Mouse (Mus musculus) cerebellum, adult 11 months (tissue): ENCODE measurements around the gene Rab4b.

Experiments
- DNase-seq: peaks from one replicate; pipeline ENCODE4 v3.0.0; 2022

Gene Rab4b

DNA sequence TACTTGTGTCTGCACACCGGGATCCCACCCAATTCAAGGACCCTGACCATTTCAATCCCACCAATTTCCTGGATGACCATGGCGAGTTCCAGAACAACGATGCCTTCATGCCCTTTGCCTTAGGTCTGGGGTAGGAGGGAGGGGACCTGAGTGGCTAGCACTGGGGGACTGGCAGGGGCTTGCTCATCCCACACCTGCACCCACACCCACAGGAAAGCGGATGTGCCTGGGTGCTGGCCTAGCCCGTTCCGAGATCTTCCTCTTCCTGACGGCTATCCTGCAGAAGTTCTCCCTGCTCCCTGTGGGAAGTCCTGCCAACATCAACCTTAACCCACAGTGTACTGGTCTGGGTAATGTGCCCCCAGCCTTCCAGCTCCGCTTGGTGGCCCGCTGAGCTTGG, 20.5 kb downstream of the Rab4b start:
- DNase-seq, result peak; percentile 6

- no peak for DNase-seq
Observed at GRCm38 (mm10) chr7:27156005-27156404, 22.7 kb downstream of the Rab4b start.

DNA sequence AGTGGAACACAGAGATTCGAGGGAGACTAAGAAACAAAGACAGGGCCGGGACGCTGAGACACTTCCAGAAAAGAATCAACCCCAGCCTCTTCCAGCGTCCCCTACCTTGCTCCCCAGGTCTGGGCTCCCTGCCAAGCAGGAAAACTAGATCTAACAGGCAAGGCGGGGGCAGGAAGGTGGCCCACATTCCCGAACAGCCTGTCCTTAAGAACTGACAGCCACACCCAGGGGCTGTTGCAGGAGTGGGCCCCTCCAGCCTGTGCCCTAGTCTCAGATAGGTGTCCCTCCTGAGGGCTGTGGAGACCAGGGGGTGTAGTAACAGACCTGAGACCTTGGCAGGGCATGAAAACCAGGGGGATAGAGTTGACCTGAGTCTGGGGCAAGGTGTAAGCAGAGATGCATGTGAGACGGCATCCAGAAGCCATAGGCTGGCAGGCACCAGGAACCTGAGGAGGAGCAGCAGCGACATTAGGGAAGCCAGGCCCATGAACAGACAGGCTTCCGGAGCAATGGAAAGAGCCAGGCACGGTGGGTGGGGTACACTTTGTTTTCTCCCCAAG, 25.4 kb downstream of the Rab4b start, which contains the start of gene Cyp2t4:
Cyp2t4 (plus strand) TSS at position 510 of the 560 bp plus-strand sequence.
- DNase-seq, result no peak

- DNase-seq, result no peak
Observed at GRCm38 (mm10) chr7:27136410-27136996, 42.2 kb downstream of the Rab4b start.

DNA sequence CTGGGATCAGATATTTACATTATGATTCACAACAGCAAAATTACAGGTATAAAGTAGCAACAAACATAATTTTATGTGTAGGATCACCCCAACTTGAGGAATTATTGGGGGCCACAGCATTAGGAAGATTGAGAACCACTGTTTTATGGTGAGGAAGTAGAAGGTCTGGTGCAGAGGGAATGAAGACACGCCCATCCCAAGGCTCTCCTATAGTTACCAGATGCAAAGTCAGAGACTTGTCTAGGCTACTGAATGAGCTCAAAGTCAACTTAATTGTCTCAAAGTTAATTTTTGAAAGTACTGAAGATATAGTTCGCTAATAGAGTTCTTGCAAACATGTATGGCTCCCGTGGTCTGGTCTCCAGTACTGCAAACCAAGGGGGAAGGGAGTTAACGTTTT, 44.9 kb downstream of the Rab4b start:
- no peak for DNase-seq

- no peak for DNase-seq
Observed at GRCm38 (mm10) chr7:27133156-27133555, 45.5 kb downstream of the Rab4b start.

DNA sequence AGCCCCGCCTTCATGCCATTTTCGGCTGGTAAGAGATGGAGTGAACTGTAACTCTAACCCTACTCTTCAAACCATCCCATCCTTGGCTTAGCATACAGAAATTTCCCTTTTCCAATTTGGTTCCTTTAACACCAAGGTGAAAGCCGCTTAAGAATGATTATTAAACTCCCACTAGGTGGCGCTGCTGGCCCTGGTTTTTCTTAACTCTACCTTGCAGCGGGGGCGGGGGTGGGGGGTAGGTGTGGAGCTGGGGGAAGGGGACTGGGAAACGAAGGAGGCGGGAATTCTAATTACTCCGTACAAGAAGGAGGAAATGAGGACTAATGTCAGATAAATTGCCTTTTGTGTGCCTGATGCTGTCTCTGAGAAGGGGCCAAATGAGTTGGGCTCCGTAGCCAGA, 46.1 kb downstream of the Rab4b start:
- DNase-seq, result peak; percentile 39

DNA sequence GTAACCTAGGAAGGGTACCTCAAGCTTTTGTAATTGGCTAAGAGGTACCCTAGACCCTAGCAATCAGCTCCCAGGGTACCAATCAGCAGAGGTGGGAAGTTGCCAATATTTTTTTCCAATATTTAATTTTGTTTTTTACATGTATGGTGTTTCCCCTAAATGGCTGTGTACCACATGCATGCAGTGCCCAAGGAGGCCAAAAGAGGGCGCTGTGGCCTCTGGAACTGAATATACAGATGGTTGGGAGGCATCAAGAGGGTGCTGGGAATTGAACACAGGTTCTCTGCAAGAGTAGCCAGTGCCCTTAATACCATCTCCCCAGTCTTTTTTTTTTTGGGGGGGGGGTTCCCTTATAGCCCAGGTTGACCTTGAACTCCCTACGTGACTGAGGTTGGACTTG, 47.3 kb downstream of the Rab4b start:
- no peak for DNase-seq

DNA sequence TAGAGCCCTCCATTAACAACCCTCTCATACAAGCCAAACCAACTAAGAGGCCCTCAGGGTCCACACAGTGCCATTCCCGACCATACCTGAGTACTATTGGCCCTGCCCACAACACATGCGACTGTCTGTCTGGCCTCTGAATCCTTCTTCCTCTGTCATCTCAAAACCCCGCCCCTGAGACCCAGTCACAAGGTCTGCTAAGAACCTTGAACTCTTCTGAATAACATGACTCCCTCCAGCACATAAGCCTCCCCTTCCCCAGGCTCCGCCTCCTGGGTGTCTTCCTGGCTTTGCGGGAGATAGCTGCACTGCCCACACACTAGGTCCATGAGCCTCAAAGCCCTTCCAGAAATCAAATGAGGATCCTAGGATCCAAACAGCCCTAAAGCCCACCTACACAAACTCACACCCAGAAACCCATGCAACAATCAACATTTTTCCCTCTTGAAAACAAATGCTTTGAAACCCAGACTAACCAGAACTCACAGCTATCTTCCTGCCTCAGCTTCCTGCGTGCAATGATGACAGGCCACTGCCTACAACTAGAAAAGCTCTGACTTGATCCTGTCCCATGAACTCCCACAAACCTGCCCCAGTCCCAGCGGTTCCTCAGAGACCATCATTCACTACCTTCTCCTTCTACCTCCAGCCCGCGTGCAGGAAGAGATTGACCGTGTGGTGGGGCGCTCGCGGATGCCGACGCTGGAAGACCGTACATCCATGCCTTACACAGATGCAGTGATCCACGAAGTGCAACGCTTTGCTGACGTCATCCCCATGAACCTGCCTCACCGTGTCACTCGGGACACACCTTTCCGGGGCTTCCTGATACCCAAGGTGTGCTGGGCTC, 48.0 kb downstream of the Rab4b start:
- no peak for DNase-seq

DNA sequence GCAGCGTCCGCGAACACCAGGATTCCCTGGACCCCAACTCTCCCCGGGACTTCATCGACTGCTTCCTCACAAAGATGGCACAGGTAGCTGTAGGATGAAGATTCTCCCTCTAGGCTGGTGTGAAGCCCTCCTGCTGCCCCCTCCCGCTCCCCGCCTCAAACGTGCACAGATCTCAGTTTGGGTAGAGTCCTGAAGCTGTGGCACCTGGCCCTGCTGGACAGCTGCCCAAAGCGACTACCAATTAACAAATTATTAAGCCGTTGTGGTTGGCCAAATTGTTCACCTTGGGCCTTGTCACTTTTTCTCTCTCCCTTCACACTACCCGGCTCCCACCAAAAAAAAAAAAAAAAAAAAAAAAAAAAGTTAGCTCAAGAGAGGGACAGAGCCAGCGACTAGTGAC, 48.9 kb downstream of the Rab4b start:
- no peak for DNase-seq

GRCm38 (mm10) chr7:27128946-27129345, 49.8 kb downstream of the Rab4b start:
- DNase-seq, result no peak

DNA sequence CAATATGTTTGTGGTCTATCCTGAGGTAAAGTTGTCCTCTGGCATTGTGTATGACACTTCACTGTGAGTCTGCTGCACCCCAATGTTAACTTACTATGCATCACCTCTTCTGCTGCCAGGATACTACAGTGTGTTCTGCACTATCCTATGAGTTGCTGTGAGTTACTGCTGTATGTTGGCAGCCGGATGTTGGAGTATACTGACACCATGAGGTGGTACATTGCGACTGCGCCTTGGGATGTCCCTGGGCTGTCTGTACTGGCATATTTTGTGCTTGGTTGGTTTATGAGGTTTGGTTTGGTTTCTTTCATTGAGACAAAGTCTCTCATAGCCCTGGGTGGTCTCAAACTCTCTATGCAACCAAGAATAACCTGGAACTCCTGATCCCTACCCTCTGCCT, 50.5 kb downstream of the Rab4b start:
- no peak for DNase-seq

GRCm38 (mm10) chr7:27124969-27125368, 53.7 kb downstream of the Rab4b start:
- DNase-seq, result no peak

GRCm38 (mm10) chr7:27124305-27124832, 54.3 kb downstream of the Rab4b start:
- DNase-seq, result no peak

DNA sequence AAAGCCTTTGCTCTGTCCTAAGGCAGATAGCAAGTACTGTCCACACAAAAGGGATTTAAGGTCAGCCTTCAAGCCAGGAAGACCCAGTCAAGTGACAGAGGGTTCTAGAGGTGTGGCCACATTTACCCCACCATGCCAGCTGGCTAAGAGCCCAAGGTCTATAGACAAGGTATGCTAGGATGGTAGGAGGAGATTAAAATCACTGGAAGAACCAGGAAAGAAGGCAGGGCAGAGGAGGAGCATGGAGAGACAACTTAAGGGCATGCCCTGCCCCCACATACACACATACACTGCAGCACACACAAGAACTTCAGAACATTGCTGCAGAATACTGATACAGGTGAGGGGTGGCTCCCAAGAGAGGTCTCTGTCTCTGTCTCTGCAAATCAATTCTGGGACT, 59.0 kb downstream of the Rab4b start, which contains the start of gene Cyp2f2:
Cyp2f2 (plus strand) TSS at position 234 of the 400 bp plus-strand sequence.
- no peak for DNase-seq
